Comparison of ENCODE assay signal across 28 mouse cellular contexts in genomic region chr5:150313229-150313628, GRCm38 (mm10).
DNase-seq lines count a peak whose midpoint lies in the region; ATAC-seq and TF ChIP-seq lines count a peak whose summit lies in the region.
"Had no signal": no experiment of that assay in that cellular context is flagged by ENCODE, and none has a peak within 500 bp of the region (broad histone marks: within the 10 kb centered on the region; RNA-seq: fewer than 3 reads in every experiment).

No protein-coding gene starts in this region.

- ATAC-seq in hindbrain, embryonic 16.5 days: no peak; the same call in 1 of the 2 replicates
- no peak for ATAC-seq in hindbrain, embryonic 12.5 days (ENCODE audit: low FRiP score)
- no peak for ATAC-seq in midbrain, embryonic 13.5 days
- ATAC-seq in midbrain, embryonic 11.5 days (ENCODE audit: low FRiP score): no peak
- ATAC-seq in granulocyte monocyte progenitor cell, adult 5-6 weeks (replicated peaks; ENCODE audit: poor library complexity, severe bottlenecking): no peak
- ATAC-seq: forebrain, embryonic 16.5 days; liver, embryonic 12.5 days had no signal

- peak; percentile 2; the same call in 1 of the 2 replicates for TF ChIP-seq CTCF in brain, embryonic 14.5 days (IDR thresholded peaks at IDR 0.05; ENCODE audit: borderline replicate concordance, extremely low read depth, insufficient read depth, insufficient read length)

- DNase-seq in midbrain, embryonic 11.5 days (ENCODE audit: low spot score, missing footprints): no peak
- peak; percentile 24 for DNase-seq in ES-CJ7 (ENCODE audit: low read depth, low spot score)
- DNase-seq in brain, embryonic 14.5 days (ENCODE audit: low read depth): peak; percentile 16
- DNase-seq in limb, embryonic 10.5 days (ENCODE audit: low spot score): no peak
- DNase-seq: adrenal gland, postnatal 25 days; cerebellum, adult 11-12 months; cerebellum, postnatal 10 days; gastrocnemius, postnatal 10 days; heart, adult 11 months; heart, postnatal 10 days; kidney, adult 18-20 months; kidney, postnatal 10 days; lung, adult 18-20 months; thymus, adult 18-20 months; thymus, postnatal 36 days had no signal

- peaks cover 19% of the 10 kb centered on the region; the same call in 1 of the 2 replicates for H3K36me3 ChIP-seq in hindbrain, embryonic 16.5 days (ENCODE audit: control insufficient read depth, insufficient read depth, low read length)
- peaks cover 10% of the 10 kb centered on the region; the same call in 1 of the 2 replicates for H3K36me3 ChIP-seq in hindbrain, embryonic 12.5 days
- peaks cover 20% of the 10 kb centered on the region for H3K36me3 ChIP-seq in midbrain, embryonic 13.5 days
- H3K36me3 ChIP-seq in midbrain, embryonic 11.5 days (ENCODE audit: control insufficient read depth, insufficient read depth, low read length): no peaks in the 10 kb centered on the region
- H3K36me3 ChIP-seq in limb, embryonic 10.5 days: no peaks in the 10 kb centered on the region
- H3K36me3 ChIP-seq: embryonic facial prominence, embryonic 10.5 days; forebrain, embryonic 10.5 days; liver, embryonic 12.5 days; stomach, embryonic 15.5 days had no signal

- H3K9me3 ChIP-seq in hindbrain, embryonic 16.5 days (ENCODE audit: control insufficient read depth, low read length): peaks cover 3% of the 10 kb centered on the region; the same call in 1 of the 2 replicates
- H3K9me3 ChIP-seq in hindbrain, embryonic 12.5 days (replicated peaks): 0 out of 2 replicates have a peak, but pooled peaks cover 3% of the 10 kb centered on the region
- no peaks in the 10 kb centered on the region for H3K9me3 ChIP-seq in midbrain, embryonic 13.5 days
- H3K9me3 ChIP-seq in midbrain, embryonic 11.5 days (ENCODE audit: control insufficient read depth, low read length): no peaks in the 10 kb centered on the region
- no peaks in the 10 kb centered on the region for H3K9me3 ChIP-seq in limb, embryonic 10.5 days (replicated peaks)
- H3K9me3 ChIP-seq: forebrain, embryonic 10.5 days; neural tube, embryonic 12.5 days; stomach, embryonic 15.5 days had no signal

- 61% methylated on average over 2 of the region's 2 CpGs for WGBS in hindbrain, embryonic 16.5 days
- 71% methylated on average over 2 of the region's 2 CpGs for WGBS in hindbrain, embryonic 12.5 days
- WGBS in midbrain, embryonic 13.5 days: 65% methylated on average over 2 of the region's 2 CpGs
- 66% methylated on average over 2 of the region's 2 CpGs for WGBS in midbrain, embryonic 11.5 days
- 84% methylated on average over 2 of the region's 2 CpGs for WGBS in limb, embryonic 10.5 days

- no peak overlapping the region for H3K4me3 ChIP-seq in hindbrain, embryonic 16.5 days (ENCODE audit: low read length)
- H3K4me3 ChIP-seq in hindbrain, embryonic 12.5 days: no peak overlapping the region
- H3K4me3 ChIP-seq in midbrain, embryonic 13.5 days (replicated peaks): no peak overlapping the region
- H3K4me3 ChIP-seq in midbrain, embryonic 11.5 days (ENCODE audit: low read depth, low read length): no peak overlapping the region
- no peak overlapping the region for H3K4me3 ChIP-seq in limb, embryonic 10.5 days
- H3K4me3 ChIP-seq: embryonic facial prominence, embryonic 10.5 days; forebrain, embryonic 10.5 days; heart, embryonic 12.5 days; limb, embryonic 13.5 days; liver, embryonic 12.5 days; neural tube, embryonic 12.5 days; stomach, embryonic 15.5 days had no signal

- peak overlapping the region; percentile 48; the same call in 1 of the 2 replicates for H3K27ac ChIP-seq in hindbrain, embryonic 16.5 days (ENCODE audit: low read depth, low read length)
- H3K27ac ChIP-seq in hindbrain, embryonic 12.5 days: no peak overlapping the region
- H3K27ac ChIP-seq in midbrain, embryonic 13.5 days: 0 out of 2 replicates have a peak overlapping the region, but pooled peaks have one; percentile 9
- no peak overlapping the region for H3K27ac ChIP-seq in midbrain, embryonic 11.5 days (ENCODE audit: low read depth, low read length)
- H3K27ac ChIP-seq in limb, embryonic 10.5 days: no peak overlapping the region
- H3K27ac ChIP-seq: embryonic facial prominence, embryonic 10.5 days; forebrain, embryonic 10.5 days; limb, embryonic 13.5 days; liver, embryonic 12.5 days; neural tube, embryonic 12.5 days; stomach, embryonic 15.5 days had no signal

- no peak overlapping the region for H3K9ac ChIP-seq in hindbrain, embryonic 16.5 days (ENCODE audit: low read depth, low read length)
- no peak overlapping the region for H3K9ac ChIP-seq in hindbrain, embryonic 12.5 days
- H3K9ac ChIP-seq in midbrain, embryonic 13.5 days (replicated peaks): no peak overlapping the region
- no peak overlapping the region for H3K9ac ChIP-seq in midbrain, embryonic 11.5 days (ENCODE audit: low read length)
- H3K9ac ChIP-seq: heart, embryonic 12.5 days; limb, embryonic 13.5 days; liver, embryonic 12.5 days; neural tube, embryonic 12.5 days; stomach, embryonic 15.5 days had no signal

- TF ChIP-seq POLR2A in brain, embryonic 14.5 days (IDR thresholded peaks at IDR 0.05; ENCODE audit: borderline replicate concordance, extremely low read depth, insufficient read depth, insufficient read length, poor library complexity, severe bottlenecking): no peak

- no peaks in the 10 kb centered on the region for H3K4me1 ChIP-seq in hindbrain, embryonic 16.5 days (ENCODE audit: control insufficient read depth, insufficient read depth, low read depth, low read length)
- no peaks in the 10 kb centered on the region for H3K4me1 ChIP-seq in hindbrain, embryonic 12.5 days
- H3K4me1 ChIP-seq in midbrain, embryonic 13.5 days (replicated peaks): no peaks in the 10 kb centered on the region
- H3K4me1 ChIP-seq in midbrain, embryonic 11.5 days (ENCODE audit: control insufficient read depth, insufficient read depth, low read length): no peaks in the 10 kb centered on the region
- no peaks in the 10 kb centered on the region for H3K4me1 ChIP-seq in limb, embryonic 10.5 days
- H3K4me1 ChIP-seq: embryonic facial prominence, embryonic 10.5 days; forebrain, embryonic 10.5 days; limb, embryonic 13.5 days; liver, embryonic 12.5 days; neural tube, embryonic 12.5 days; stomach, embryonic 15.5 days had no signal

- H3K4me2 ChIP-seq in hindbrain, embryonic 16.5 days (ENCODE audit: low read length): no peak overlapping the region
- no peak overlapping the region for H3K4me2 ChIP-seq in hindbrain, embryonic 12.5 days (replicated peaks)
- no peak overlapping the region for H3K4me2 ChIP-seq in midbrain, embryonic 13.5 days (replicated peaks)
- no peak overlapping the region for H3K4me2 ChIP-seq in midbrain, embryonic 11.5 days
- H3K4me2 ChIP-seq: heart, embryonic 12.5 days; limb, embryonic 13.5 days; liver, embryonic 12.5 days; neural tube, embryonic 12.5 days; stomach, embryonic 15.5 days had no signal

- H3K27me3 ChIP-seq in hindbrain, embryonic 16.5 days (replicated peaks; ENCODE audit: control insufficient read depth, insufficient read depth, low read length): no peaks in the 10 kb centered on the region
- no peaks in the 10 kb centered on the region for H3K27me3 ChIP-seq in hindbrain, embryonic 12.5 days
- H3K27me3 ChIP-seq in midbrain, embryonic 13.5 days: no peaks in the 10 kb centered on the region
- no peaks in the 10 kb centered on the region for H3K27me3 ChIP-seq in midbrain, embryonic 11.5 days (ENCODE audit: control insufficient read depth, insufficient read depth, low read length)
- H3K27me3 ChIP-seq in limb, embryonic 10.5 days (ENCODE audit: low read depth, poor library complexity, severe bottlenecking): no peaks in the 10 kb centered on the region
- H3K27me3 ChIP-seq: CH12.LX; heart, embryonic 12.5 days; limb, embryonic 13.5 days; liver, embryonic 12.5 days; neural tube, embryonic 12.5 days; stomach, embryonic 15.5 days had no signal

Comparison
In these comparisons a context has a peak if more than half of its experiments do, and no peak if none do; other contexts are left out.
1. H3K27ac ChIP-seq: peak in hindbrain, embryonic 16.5 days (single experiment) and midbrain, embryonic 13.5 days (single experiment); none in hindbrain, embryonic 12.5 days (single experiment), midbrain, embryonic 11.5 days (single experiment) and limb, embryonic 10.5 days (single experiment).
2. DNase-seq: peak in ES-CJ7 (single experiment) and brain, embryonic 14.5 days (single experiment); none in midbrain, embryonic 11.5 days (single experiment) and limb, embryonic 10.5 days (single experiment).